Mouse (Mus musculus) embryonic stem cell, embryonic (primary cell): ENCODE measurements around the gene Mtnr1a.

ENCODE experiments used
- CTCF ChIA-PET, 4 experiments: fragments of 300-600 bp in 2 of 4; fragments of 350-600 bp in 2 of 4; sonication (Branson Sonifier 250); formaldehyde crosslinking; loops; one replicate each; lab custom pipeline; 2022; ENCODE audit warnings: inconsistent platforms in 2 of 4; lab: Charles Lee
- POLR2A ChIA-PET, 4 experiments: fragments of 300-600 bp in 2 of 4; fragments of 350-600 bp in 2 of 4; sonication (Branson Sonifier 250); formaldehyde crosslinking; loops; one replicate each; lab custom pipeline; 2022; ENCODE audit warnings: antibody characterized with exemption in 4 of 4, inconsistent platforms in 1 of 4; lab: Charles Lee

Gene Mtnr1a

DNA sequence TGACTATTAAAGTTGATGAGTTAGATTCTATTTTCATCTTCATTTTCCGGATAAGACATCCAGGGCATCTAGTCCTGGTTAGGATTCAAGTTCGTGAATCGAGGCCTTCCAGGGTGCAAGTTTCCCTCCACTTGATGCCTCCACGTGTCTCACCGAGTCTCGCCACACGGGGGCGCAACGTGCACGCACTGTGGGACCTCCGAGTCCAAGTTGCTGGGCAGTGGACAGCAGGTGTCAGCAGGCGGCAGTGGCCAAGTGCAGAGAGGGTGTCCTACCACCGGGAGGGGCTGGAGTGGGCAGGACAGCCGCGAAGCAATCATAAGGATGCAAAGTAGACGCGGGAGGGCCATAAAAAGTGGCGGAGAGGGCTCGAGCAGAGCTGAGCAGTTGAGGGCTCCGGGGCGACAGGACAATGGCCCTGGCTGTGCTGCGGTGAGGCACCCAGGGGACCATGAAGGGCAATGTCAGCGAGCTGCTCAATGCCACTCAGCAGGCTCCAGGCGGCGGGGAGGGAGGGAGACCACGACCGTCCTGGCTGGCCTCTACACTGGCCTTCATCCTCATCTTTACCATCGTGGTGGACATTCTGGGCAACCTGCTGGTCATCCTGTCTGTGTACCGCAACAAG is at the start of gene Mtnr1a:
Gene Mtnr1a (plus strand): TSS at position 379 of the 628 bp plus-strand sequence.
- POLR2A ChIA-PET, result interaction anchor here (0.6 to 2.9 kb wide), 6 partner anchors 17 to 169 kb away, joined by 3 to 11 read pairs (median 4); no protein-coding TSS in a partner anchor
- CTCF ChIA-PET, result interaction anchor here (1.0 to 7.6 kb wide), 8 partner anchors 10 to 169 kb away, joined by 3 to 107 read pairs (median 12); no protein-coding TSS in a partner anchor

DNA sequence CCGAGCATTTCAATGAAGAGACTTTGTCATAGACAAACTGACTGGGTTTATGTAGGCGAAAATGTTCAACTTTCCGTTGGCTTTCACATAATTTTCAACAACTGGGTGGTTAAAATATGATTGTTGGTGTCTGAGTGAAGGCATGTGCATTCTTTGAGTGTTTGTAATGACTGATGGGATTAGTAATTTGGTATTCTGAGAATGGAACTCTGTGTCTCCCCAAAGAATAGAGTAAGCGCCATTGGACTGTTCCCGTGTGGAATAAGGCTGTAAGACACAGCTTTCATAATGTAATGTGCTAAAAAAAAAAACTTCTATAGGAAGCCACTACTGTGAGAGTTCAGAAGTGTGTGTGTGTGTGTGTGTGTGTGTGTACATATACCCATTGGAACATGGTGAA is 49.7 kb upstream of the Mtnr1a start:
- ChIA-PET POLR2A (interaction anchor here in 1 of 4 experiments (0.6 to 0.7 kb wide), 2 partner anchors 447 to 1910 kb away, joined by 3 to 5 read pairs; no protein-coding TSS in a partner anchor), CTCF (no interaction called here)

DNA sequence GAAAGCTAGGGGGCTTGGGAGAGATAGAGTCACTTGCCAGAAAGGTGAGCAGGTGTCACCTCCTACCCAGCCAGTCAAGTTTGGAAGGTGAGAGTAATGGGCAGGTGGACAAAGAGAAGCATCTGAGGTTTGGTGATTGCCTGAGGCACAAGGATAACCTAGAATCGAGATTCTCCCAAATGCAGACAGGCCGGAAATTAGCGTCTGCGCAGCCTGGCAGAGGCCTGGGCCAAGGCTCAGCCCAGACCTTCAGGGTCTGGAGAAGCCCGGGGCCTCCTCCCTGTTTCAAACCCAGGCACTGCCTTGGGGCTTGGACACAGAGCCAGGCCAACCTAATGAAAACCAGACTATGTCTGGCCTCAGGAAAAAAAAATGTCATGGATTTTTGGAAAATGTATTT is 47.8 kb upstream of the Mtnr1a start:
- CTCF ChIA-PET, result interaction anchor here in 1 of 4 experiments (0.6 kb wide), 1 partner anchor 1948 kb away, joined by 11 read pairs; no protein-coding TSS in a partner anchor
- POLR2A ChIA-PET, result interaction anchor here in 1 of 4 experiments (0.8 kb wide), 1 partner anchor 10 kb away, joined by 3 read pairs; no protein-coding TSS in a partner anchor

DNA sequence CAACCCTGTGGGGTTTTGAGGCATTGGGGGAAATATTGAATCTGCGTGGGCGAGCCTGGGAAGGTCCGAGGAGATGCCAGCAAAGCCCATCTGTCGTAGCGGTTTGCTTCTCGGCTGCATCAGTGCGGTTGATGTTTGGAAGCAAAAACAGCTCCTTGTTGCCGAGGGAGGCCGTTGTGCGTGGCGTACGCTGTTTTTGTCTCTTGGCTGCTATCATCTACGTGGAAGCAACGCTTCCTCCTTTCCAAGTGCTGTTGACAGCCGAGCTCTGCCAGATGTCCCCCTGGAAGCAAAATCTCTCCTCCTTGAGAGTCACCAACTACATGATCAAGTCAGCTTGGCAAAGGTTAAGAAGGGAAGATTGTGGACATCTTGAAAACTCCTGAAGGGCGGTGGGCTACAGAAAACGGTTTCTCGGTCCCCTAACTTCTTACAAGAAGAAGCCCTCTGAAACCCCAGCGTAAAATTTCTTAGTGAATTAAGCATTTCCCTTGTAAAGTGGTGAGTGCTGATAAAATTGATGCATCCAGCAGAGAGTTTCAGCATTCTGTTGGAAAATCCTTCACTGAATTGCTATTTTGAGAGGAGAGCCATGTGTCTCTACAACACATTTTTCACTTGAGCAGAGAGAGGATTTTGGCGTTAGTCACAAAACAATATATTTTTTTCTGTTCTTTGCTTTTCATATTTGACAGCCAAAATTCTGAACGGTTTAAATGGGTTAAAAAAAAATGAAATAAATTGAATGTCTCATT is 46.8 kb upstream of the Mtnr1a start:
- ChIA-PET POLR2A (no interaction called here), CTCF (interaction anchor here in 1 of 4 experiments (0.6 kb wide), 1 partner anchor 1947 kb away, joined by 11 read pairs; no protein-coding TSS in a partner anchor)

DNA sequence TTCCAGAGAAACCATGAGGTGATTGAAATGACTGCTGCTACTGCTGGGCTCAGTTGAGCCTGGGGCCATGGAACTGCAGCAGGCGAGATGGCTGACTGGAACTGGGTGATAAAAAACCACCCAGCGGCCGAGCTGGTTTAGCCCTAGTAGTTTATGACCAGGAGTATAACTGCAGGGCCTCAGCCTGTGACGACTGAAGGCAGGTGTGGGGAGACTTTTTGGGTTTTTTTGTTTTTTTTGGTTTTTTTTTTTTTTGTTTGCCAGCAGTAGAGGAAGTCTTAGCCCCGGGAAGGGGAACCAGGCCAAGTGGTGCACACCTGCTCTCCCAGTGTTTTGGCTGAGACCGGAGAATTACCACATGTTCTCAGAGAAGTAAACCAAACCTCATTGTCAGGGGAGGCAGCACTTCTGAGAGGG is 40.8 kb upstream of the Mtnr1a start:
- ChIA-PET CTCF (no interaction called here), POLR2A (interaction anchor here in 1 of 4 experiments (0.7 kb wide), 1 partner anchor 32 kb away, joined by 3 read pairs; no protein-coding TSS in a partner anchor)

DNA sequence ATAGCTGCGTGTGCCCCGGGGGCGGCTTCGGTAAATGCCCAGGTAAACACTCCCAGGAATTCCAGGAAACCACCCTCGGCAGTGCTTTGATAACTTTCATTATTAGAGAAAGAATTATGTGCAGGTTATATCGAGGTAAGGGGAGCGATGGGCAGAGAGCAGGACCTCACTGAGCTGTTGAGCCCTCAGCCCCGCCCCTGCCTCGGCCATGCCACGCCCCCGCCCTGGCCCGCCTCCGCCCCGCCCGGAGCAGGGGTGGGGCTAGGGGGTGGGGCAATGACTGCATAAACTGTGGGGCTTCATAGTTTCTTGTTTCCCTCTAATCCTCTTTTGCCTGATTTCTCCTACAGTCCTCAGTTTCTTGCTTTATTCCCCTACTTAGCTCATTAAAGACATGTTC is 30.6 kb upstream of the Mtnr1a start:
- POLR2A ChIA-PET, result interaction anchor here in 2 of 4 experiments (0.8 to 1.0 kb wide), 2 partner anchors 100 to 101 kb away, joined by 3 read pairs; no protein-coding TSS in a partner anchor

DNA sequence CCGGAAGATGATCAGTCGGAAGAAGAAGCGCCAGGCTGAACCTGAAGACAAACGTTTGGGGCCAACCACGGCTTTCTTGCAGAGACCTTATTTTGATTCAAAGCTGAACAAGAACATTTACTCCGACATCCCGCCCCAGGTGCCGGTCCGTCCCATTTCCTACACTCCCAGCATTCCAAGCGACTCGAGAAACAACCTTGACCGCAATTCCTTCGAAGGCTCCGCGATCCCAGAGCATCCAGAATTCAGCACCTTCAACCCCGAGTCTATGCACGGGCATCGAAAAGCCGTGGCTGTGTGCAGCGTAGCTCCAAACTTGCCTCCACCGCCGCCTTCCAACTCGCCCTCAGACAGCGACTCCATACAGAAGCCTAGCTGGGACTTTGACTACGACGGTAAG is 24.8 kb upstream of the Mtnr1a start:
- ChIA-PET CTCF (interaction anchor here in 2 of 4 experiments (1.0 to 1.5 kb wide), 4 partner anchors 9 to 193 kb away, joined by 3 read pairs; no protein-coding TSS in a partner anchor), POLR2A (interaction anchor here in 1 of 4 experiments (1.0 to 1.5 kb wide), 3 partner anchors 9 to 72 kb away, joined by 3 to 4 read pairs (median 3); no protein-coding TSS in a partner anchor)

More for the DNA sequence above, 30.6 kb upstream of the Mtnr1a start:
- CTCF ChIA-PET, result no interaction called here

DNA sequence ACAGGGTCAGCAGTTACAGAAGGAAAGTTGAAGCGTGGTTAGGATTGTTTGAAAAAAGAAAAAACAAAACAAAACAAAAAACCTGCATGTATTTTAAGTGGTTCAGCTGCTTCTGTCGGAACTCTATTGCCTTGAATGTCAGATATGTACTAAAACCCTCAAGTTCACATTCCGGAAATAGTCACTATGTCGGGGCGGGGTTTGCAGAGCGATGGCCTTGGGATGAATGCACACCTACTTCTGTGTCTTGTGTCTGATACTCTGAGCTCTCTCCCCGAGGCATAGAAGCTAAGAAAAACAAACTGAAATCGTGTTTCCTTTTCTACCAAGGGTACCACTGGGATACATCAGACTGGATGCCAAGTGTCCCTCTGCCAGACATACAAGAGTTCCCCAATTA is 18.5 kb upstream of the Mtnr1a start:
- POLR2A ChIA-PET, result interaction anchor here in 1 of 4 experiments (0.5 to 1.5 kb wide), 3 partner anchors 116 to 1161 kb away, joined by 3 read pairs; partner anchors contain the start of gene Slc25a4
- CTCF ChIA-PET, result interaction anchor here (0.6 to 1.0 kb wide), 6 partner anchors 39 to 295 kb away, joined by 3 to 6 read pairs (median 4); no protein-coding TSS in a partner anchor

DNA sequence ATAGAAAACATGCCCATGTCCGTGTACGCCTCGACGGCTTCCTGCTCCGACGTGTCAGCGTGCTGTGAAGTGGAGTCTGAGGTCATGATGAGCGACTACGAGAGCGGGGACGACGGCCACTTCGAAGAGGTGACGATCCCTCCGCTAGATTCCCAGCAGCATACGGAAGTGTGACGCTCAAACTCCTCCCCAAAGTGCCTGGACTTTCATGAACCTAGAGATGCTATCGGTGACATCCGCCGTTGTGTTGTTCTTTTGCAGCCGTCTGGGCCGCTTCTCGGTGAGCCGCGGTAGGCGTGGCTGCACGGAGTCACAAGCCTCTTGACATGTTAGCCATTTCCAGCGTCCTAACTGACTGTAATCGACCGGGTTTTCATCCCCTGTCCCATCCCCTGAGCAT is 17.7 kb upstream of the Mtnr1a start:
- POLR2A ChIA-PET, result interaction anchor here in 1 of 4 experiments (1.5 kb wide), 1 partner anchor 116 kb away, joined by 3 read pairs; no protein-coding TSS in a partner anchor
- CTCF ChIA-PET, result interaction anchor here in 3 of 4 experiments (0.6 to 7.7 kb wide), 3 partner anchors 32 to 200 kb away, joined by 3 to 115 read pairs (median 3); no protein-coding TSS in a partner anchor

DNA sequence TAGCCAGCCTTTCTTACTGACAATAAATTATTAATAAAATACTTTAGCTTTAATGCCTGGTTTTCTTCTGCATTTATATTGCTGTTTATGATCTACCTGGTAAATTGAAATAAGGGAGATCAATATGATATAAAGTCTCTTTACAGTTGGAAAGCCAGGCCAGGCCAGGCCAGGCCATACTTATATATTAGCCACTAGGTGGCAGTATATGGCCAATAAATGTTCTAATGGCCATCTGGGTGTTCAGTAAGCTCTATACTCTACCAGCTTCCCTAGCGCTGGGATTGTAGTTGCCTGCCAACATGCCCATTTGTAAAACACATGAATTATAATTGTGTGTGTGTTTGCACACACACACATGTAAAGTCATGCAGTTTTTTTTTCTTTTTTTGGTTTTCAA is 16.7 kb upstream of the Mtnr1a start:
- CTCF ChIA-PET, result interaction anchor here (0.5 to 7.8 kb wide), 17 partner anchors 8 to 728 kb away, joined by 3 to 206 read pairs (median 4); no protein-coding TSS in a partner anchor

DNA sequence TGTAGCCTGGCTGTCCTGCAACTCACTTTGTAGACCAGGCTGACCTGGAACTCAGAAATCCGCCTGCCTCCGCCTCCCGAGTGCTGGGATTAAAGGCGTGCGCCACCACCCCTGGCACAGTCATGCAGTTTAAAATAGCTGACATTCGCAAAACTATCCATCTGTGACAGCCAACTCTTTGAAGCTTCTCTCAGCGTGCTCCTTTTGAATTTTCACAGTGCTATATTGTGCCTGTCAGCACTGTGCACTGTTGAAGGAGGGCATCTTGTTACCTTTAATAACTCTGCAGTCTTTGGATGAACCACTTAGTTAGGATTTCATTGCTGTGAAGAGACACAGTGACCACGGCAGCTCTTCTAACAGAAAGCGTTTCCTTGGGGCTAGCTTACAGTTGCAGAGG is 16.3 kb upstream of the Mtnr1a start:
- POLR2A ChIA-PET, result interaction anchor here (0.6 to 1.6 kb wide), 12 partner anchors 8 to 184 kb away, joined by 3 to 6 read pairs (median 4); partner anchors contain the start of genes Fat1 (in 1 of the 4) and Mtnr1a (in 1 of the 4)
- CTCF ChIA-PET, result interaction anchor here (0.5 to 7.8 kb wide), 17 partner anchors 9 to 728 kb away, joined by 3 to 206 read pairs (median 4); no protein-coding TSS in a partner anchor

More for the DNA sequence above, 16.7 kb upstream of the Mtnr1a start:
- POLR2A ChIA-PET, result interaction anchor here (0.6 to 1.6 kb wide), 10 partner anchors 8 to 184 kb away, joined by 3 to 6 read pairs (median 4); partner anchors contain the start of genes Fat1 (in 1 of the 4) and Mtnr1a (in 1 of the 4)

DNA sequence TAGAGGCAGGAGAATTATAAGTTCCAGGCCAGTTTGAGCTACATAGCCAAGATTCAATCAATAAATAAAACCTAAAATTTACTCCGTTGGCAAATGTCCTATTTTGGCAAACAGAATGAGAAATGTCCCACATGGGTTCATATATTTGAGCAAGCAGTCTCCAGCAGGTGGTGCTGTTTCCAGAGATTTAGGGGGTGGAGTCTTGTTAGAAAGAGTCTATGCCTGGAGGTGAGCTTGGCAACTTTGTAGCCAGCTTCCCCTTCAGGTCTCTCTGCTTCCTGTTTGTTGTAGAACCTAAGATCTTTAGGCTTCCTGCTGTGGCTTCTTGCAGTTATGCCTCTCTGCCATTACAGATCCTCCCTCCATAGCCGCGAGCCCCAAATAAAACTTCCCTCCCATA is 13.4 kb upstream of the Mtnr1a start:
- ChIA-PET CTCF (interaction anchor here in 3 of 4 experiments (0.6 to 7.8 kb wide), 6 partner anchors 11 to 233 kb away, joined by 3 to 206 read pairs (median 7); partner anchors contain the start of gene Mtnr1a (in 1 of the 3)), POLR2A (interaction anchor here in 1 of 4 experiments (1.2 to 2.5 kb wide), 2 partner anchors 181 to 183 kb away, joined by 3 to 9 read pairs; no protein-coding TSS in a partner anchor)

DNA sequence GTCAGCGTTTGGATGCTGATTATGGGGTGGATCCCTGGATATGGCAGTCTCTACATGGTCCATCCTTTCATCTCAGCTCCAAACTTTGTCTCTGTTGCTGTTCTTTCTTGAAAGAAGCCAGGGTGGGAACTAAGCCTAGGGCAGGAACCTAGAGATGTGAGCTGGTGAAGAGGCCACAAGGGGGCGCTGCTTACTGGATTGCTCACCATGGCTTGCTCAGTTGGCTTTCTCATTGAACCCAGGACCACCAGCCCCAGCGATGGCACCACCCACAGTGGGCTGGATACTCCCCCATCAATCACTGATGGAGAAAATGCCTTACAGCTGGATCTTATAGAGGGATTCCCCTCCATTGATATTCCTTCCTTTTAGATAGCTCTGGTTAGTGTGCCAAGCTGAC is 12.1 kb upstream of the Mtnr1a start:
- ChIA-PET POLR2A (interaction anchor here in 3 of 4 experiments (1.1 to 2.5 kb wide), 3 partner anchors 179 to 180 kb away, joined by 3 to 9 read pairs (median 3); no protein-coding TSS in a partner anchor), CTCF (interaction anchor here (0.6 to 7.8 kb wide), 10 partner anchors 9 to 184 kb away, joined by 3 to 206 read pairs (median 8); partner anchors contain the start of gene Mtnr1a (in 1 of the 4))

DNA sequence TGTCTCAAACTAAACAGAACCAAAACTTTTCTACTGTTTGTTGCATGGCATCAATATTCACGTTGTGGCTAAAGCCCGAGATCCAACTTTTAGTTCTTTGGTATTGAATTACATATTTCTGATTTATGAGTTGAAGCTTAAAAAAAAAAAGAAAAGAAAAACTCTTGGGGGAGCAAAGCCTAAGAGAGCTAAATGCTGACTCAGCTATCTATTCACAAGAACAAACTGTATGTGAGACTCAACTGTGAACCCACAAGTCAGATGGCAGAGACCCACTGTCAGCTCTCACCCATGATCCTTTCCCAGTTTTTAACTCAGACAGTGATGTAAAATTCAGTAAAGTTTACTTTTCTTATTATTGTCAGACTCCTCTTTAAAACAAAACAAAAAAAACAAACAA is 8.9 kb upstream of the Mtnr1a start:
- ChIA-PET CTCF (interaction anchor here in 2 of 4 experiments (0.5 to 1.3 kb wide), 2 partner anchors 176 to 773 kb away, joined by 3 to 5 read pairs; no protein-coding TSS in a partner anchor), POLR2A (interaction anchor here in 1 of 4 experiments (0.6 to 1.8 kb wide), 3 partner anchors 32 to 176 kb away, joined by 3 to 6 read pairs (median 4); no protein-coding TSS in a partner anchor)

DNA sequence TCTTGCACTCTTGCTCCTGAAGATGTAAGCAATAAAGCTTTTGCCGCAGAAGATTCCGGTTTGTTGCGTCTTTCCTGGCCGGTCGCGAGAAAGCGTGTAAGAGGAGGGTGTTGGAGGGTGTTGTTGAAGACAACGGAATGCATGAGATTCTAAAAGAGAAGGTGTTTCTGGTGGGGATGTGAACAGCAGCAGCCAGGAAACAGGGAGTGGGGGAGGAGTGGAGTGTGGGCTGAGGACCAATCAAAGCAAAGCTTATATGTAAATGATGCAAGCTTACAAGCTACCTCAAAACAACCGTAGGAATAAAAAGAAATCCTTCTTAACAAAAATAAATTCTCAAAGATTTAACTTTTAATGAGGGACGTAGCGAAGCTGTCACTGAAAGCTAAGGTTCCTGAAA is 6.6 kb upstream of the Mtnr1a start:
- ChIA-PET POLR2A (interaction anchor here in 2 of 4 experiments (1.1 to 2.3 kb wide), 4 partner anchors 8 to 173 kb away, joined by 3 to 19 read pairs (median 4); no protein-coding TSS in a partner anchor), CTCF (interaction anchor here in 2 of 4 experiments (1.0 to 2.6 kb wide), 3 partner anchors 9 to 174 kb away, joined by 4 to 10 read pairs (median 7); no protein-coding TSS in a partner anchor)

DNA sequence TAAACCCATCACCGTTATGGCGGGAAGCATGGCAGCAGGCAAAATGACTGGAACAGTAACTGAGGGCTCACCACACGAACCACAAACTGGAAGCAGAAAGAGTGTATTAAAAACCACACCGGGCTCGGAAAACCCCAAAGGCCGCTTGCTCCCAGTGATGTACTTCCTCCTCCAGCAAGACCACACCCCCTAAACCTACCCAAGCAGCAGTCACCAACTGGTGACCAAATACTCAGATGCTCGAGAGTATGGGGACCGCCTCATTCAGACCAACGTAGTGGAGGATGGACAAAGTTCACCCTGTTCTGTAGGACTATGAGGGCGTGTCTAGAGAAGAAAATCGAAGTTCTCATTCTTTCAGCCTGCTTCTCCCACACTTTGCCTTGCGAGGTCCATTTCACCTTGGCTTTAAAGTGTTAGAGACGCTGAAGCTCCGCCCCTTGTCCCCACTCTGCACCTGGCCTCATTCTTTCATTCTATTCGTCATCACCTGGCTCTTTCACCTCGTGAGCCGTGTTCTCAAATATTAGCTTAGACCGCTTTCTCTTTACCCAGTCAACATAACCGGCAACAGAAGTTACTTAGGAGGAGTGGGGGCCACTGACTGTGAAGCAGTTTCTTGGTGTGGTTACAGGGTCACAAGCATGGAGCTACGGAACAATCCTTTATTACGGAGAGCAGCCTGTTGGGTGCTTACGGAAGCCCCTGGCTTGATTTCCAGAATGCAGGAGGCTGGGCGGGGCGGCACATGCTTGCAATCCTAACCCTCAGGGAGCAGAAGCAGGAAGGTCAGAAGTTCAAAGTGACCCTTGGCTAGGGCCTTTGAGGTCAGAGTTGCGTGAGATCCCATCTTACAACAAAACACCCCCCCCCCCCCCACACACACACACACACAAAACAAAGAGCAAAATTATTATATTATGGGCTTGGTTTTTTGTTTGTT is 5.7 kb upstream of the Mtnr1a start:
- CTCF ChIA-PET, result interaction anchor here in 3 of 4 experiments (0.6 to 7.6 kb wide), 6 partner anchors 10 to 1055 kb away, joined by 6 to 107 read pairs (median 7); no protein-coding TSS in a partner anchor
- POLR2A ChIA-PET, result interaction anchor here (0.6 to 2.5 kb wide), 23 partner anchors 9 to 1675 kb away, joined by 3 to 19 read pairs (median 3); no protein-coding TSS in a partner anchor
